Mouse (Mus musculus) spleen, postnatal 4 days (tissue): ENCODE results near the gene H13.
A peak's percentile ranks its signal among the peaks of the same experiment; 100 is the strongest.

ENCODE experiments used
- DNase-seq, 2 experiments: peaks; one replicate each; pipeline ENCODE4 v3.0.0; 2022; ENCODE audit warnings: low spot score in 2 of 2

H13 gene

GRCm38 (mm10) chr2:152669256-152669638 lies at the start of gene H13:
H13 (plus strand) TSS chr2:152669461.
- DNase-seq, result peak; percentile 87 to 96

GRCm38 (mm10) chr2:152620367-152621134 lies 48.7 kb upstream of the H13 start:
- DNase-seq, result no peak

GRCm38 (mm10) chr2:152622151-152622550 lies 47.1 kb upstream of the H13 start:
- DNase-seq, result no peak

- DNase-seq, result no peak
Observed at GRCm38 (mm10) chr2:152622953-152623352, 46.3 kb upstream of the H13 start, which contains the start of gene Defb25. Defb25 (minus strand) TSS chr2:152623053.

- no peak for DNase-seq
Observed at GRCm38 (mm10) chr2:152624566-152624965, 44.7 kb upstream of the H13 start.

GRCm38 (mm10) chr2:152625256-152625655 lies 44.0 kb upstream of the H13 start:
- no peak for DNase-seq

- no peak for DNase-seq
Observed at GRCm38 (mm10) chr2:152626774-152627591, 42.3 kb upstream of the H13 start, which contains the start of gene Rem1. Rem1 (plus strand) TSS chr2:152626951.

GRCm38 (mm10) chr2:152628066-152628465 lies 41.2 kb upstream of the H13 start:
- DNase-seq, result no peak

- no peak for DNase-seq
Observed at GRCm38 (mm10) chr2:152629239-152629638, 40.0 kb upstream of the H13 start.

GRCm38 (mm10) chr2:152629904-152630303 lies 39.4 kb upstream of the H13 start:
- DNase-seq, result no peak

- no peak for DNase-seq
Observed at GRCm38 (mm10) chr2:152633334-152633733, 35.9 kb upstream of the H13 start.

GRCm38 (mm10) chr2:152634311-152634710 lies 35.0 kb upstream of the H13 start:
- no peak for DNase-seq

- DNase-seq, result peak in 1 of 2 experiments; percentile 24
Observed at GRCm38 (mm10) chr2:152636246-152637005, 32.8 kb upstream of the H13 start.

GRCm38 (mm10) chr2:152637006-152637322 lies 32.3 kb upstream of the H13 start:
- DNase-seq, result no peak

GRCm38 (mm10) chr2:152637381-152637780 lies 31.9 kb upstream of the H13 start:
- DNase-seq, result no peak

- no peak for DNase-seq
Observed at GRCm38 (mm10) chr2:152638865-152639264, 30.4 kb upstream of the H13 start.

- DNase-seq, result no peak
Observed at GRCm38 (mm10) chr2:152639406-152640113, 29.7 kb upstream of the H13 start.

- DNase-seq, result no peak
Observed at GRCm38 (mm10) chr2:152652901-152653620, 16.2 kb upstream of the H13 start.

GRCm38 (mm10) chr2:152653874-152654715 lies 15.2 kb upstream of the H13 start:
- DNase-seq, result no peak

- DNase-seq, result no peak
Observed at GRCm38 (mm10) chr2:152657398-152657797, 11.9 kb upstream of the H13 start.
